Mouse (Mus musculus) frontal cortex, adult (tissue): ENCODE data around the gene Slc35b1.
A peak's percentile ranks its signal among the peaks of the same experiment; 100 is the strongest.
"Not testable (repeated sequence)": the region's sequence is repeated elsewhere in the genome, so short reads cannot be mapped to it uniquely, and the experiment has no call there.

Experiments
- ATAC-seq: cut with Nextera tagmentation; 2 replicates; pipeline ENCODE4 v1.9.2; 2017; ENCODE audit warnings: mild to moderate bottlenecking, moderate library complexity, mixed read lengths; ENCODE audit not compliant: low TSS enrichment

The Slc35b1 gene

GRCm38 (mm10) chr11:95393500-95393816, 9.0 kb downstream of the Slc35b1 start:
- ATAC-seq, result no peak

GRCm38 (mm10) chr11:95394112-95394511, 9.6 kb downstream of the Slc35b1 start:
- ATAC-seq, result no peak

- ATAC-seq, result no peak
Measured at GRCm38 (mm10) chr11:95396548-95396947, 12.1 kb downstream of the Slc35b1 start.

- ATAC-seq, result peak; percentile 66
Measured at GRCm38 (mm10) chr11:95397843-95398835, 13.6 kb downstream of the Slc35b1 start.

GRCm38 (mm10) chr11:95399520-95400020, 15.1 kb downstream of the Slc35b1 start:
- no peak for ATAC-seq

- ATAC-seq, result no peak
Measured at GRCm38 (mm10) chr11:95401568-95401967, 17.1 kb downstream of the Slc35b1 start.

GRCm38 (mm10) chr11:95402196-95402595, 17.7 kb downstream of the Slc35b1 start:
- no peak for ATAC-seq

GRCm38 (mm10) chr11:95402658-95403101, 18.2 kb downstream of the Slc35b1 start:
- no peak for ATAC-seq

- ATAC-seq, result no peak
Measured at GRCm38 (mm10) chr11:95403382-95404340, 19.2 kb downstream of the Slc35b1 start.

GRCm38 (mm10) chr11:95405771-95406170, 21.3 kb downstream of the Slc35b1 start:
- ATAC-seq, result no peak

GRCm38 (mm10) chr11:95406398-95406797, 21.9 kb downstream of the Slc35b1 start:
- ATAC-seq, result not testable (repeated sequence)

GRCm38 (mm10) chr11:95409450-95410112, 25.1 kb downstream of the Slc35b1 start:
- ATAC-seq, result no peak

- no peak for ATAC-seq
Measured at GRCm38 (mm10) chr11:95411453-95412013, 27.0 kb downstream of the Slc35b1 start.

GRCm38 (mm10) chr11:95412615-95413014, 28.1 kb downstream of the Slc35b1 start:
- ATAC-seq, result no peak

- ATAC-seq, result peak; percentile 82
Measured at GRCm38 (mm10) chr11:95413641-95414535, 29.4 kb downstream of the Slc35b1 start, which contains the start of gene Spop. Spop (plus strand) TSS chr11:95414080.

GRCm38 (mm10) chr11:95414536-95415161, 30.2 kb downstream of the Slc35b1 start:
- peak; percentile 91 for ATAC-seq

GRCm38 (mm10) chr11:95415931-95416330, 31.4 kb downstream of the Slc35b1 start:
- no peak for ATAC-seq

- ATAC-seq, result no peak
Measured at GRCm38 (mm10) chr11:95417341-95417740, 32.8 kb downstream of the Slc35b1 start.

GRCm38 (mm10) chr11:95420880-95421435, 36.5 kb downstream of the Slc35b1 start:
- ATAC-seq, result no peak
